Comparison of ENCODE assay signal across 10 mouse cellular contexts in the genomic region with DNA sequence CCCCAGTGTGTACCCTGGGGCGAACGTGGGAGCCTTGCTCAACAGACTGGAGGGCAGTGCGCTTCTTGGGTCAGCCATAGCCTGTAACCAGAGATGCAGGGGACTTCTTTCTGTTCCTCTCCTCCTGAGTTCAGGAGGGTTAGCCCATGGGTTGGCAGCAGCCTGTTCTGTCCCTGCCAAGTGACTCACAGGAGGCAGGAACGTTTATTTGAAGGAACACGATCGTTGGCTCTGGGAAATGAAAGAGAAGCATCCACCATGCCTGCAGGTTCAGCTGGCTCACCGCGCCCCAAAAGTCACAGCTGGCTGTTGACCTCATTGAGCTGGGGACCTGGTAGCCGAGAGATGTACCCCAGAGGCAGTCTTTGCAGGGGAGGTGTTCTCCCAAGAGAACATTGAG.
DNase-seq lines count a peak whose midpoint lies in the region; ATAC-seq and TF ChIP-seq lines count a peak whose summit lies in the region.
"Had no signal": no experiment of that assay in that cellular context is flagged by ENCODE, and none has a peak within 500 bp of the region (broad histone marks: within the 10 kb centered on the region; RNA-seq: fewer than 3 reads in every experiment).

No protein-coding gene starts in this region.

- no peaks in the 10 kb centered on the region for H3K36me3 ChIP-seq in liver, embryonic 11.5 days (ENCODE audit: control insufficient read depth, insufficient read depth, low read length)
- H3K36me3 ChIP-seq in liver, postnatal 0 days (replicated peaks; ENCODE audit: insufficient read depth, low read length) = no peaks in the 10 kb centered on the region
- no peaks in the 10 kb centered on the region for H3K36me3 ChIP-seq in embryonic facial prominence, embryonic 12.5 days
- no peaks in the 10 kb centered on the region for H3K36me3 ChIP-seq in hindbrain, embryonic 13.5 days
- H3K36me3 ChIP-seq: limb, embryonic 12.5 days had no signal

- no peak for TF ChIP-seq EP300 in liver, postnatal 0 days (IDR thresholded peaks at IDR 0.05; ENCODE audit: low read depth)

- 67% methylated on average over 9 of the region's 9 CpGs for WGBS in liver, embryonic 11.5 days
- WGBS in liver, postnatal 0 days (ENCODE audit: insufficient replicate concordance) = 69% methylated on average over 9 of the region's 9 CpGs
- WGBS in embryonic facial prominence, embryonic 12.5 days = 54% methylated on average over 9 of the region's 9 CpGs
- 39% methylated on average over 9 of the region's 9 CpGs for WGBS in hindbrain, embryonic 13.5 days

- H3K27me3 ChIP-seq in liver, embryonic 11.5 days (replicated peaks; ENCODE audit: control insufficient read depth, insufficient read depth, low read length) = peaks cover 11% of the 10 kb centered on the region; the same call in 1 of the 2 replicates
- peaks cover 12% of the 10 kb centered on the region; the same call in 1 of the 2 replicates for H3K27me3 ChIP-seq in liver, postnatal 0 days (ENCODE audit: insufficient read depth, low read length)
- H3K27me3 ChIP-seq in embryonic facial prominence, embryonic 12.5 days = 0 out of 2 replicates have a peak, but pooled peaks cover 4% of the 10 kb centered on the region
- peaks cover 17% of the 10 kb centered on the region for H3K27me3 ChIP-seq in hindbrain, embryonic 13.5 days

- no peak overlapping the region for H3K4me2 ChIP-seq in liver, embryonic 11.5 days
- H3K4me2 ChIP-seq in liver, postnatal 0 days (ENCODE audit: low read depth, low read length) = no peak overlapping the region
- no peak overlapping the region for H3K4me2 ChIP-seq in embryonic facial prominence, embryonic 12.5 days (replicated peaks)
- H3K4me2 ChIP-seq in hindbrain, embryonic 13.5 days = no peak overlapping the region
- H3K4me2 ChIP-seq: limb, embryonic 12.5 days had no signal

- no peak overlapping the region for H3K4me3 ChIP-seq in liver, embryonic 11.5 days (ENCODE audit: low read depth, low read length)
- no peak overlapping the region for H3K4me3 ChIP-seq in liver, postnatal 0 days (ENCODE audit: low read depth, low read length)
- no peak overlapping the region for H3K4me3 ChIP-seq in embryonic facial prominence, embryonic 12.5 days
- H3K4me3 ChIP-seq in hindbrain, embryonic 13.5 days = no peak overlapping the region
- H3K4me3 ChIP-seq: erythroblast, embryonic 14.5 days; limb, embryonic 12.5 days had no signal

- H3K27ac ChIP-seq in liver, embryonic 11.5 days (ENCODE audit: low read depth, low read length) = no peak overlapping the region
- no peak overlapping the region for H3K27ac ChIP-seq in liver, postnatal 0 days (ENCODE audit: low read depth)
- H3K27ac ChIP-seq in embryonic facial prominence, embryonic 12.5 days = no peak overlapping the region
- peak overlapping the region; percentile 86 for H3K27ac ChIP-seq in hindbrain, embryonic 13.5 days

- ATAC-seq in liver, embryonic 11.5 days (replicated peaks; ENCODE audit: low FRiP score) = no peak
- no peak for ATAC-seq in liver, postnatal 0 days
- no peak for ATAC-seq in embryonic facial prominence, embryonic 12.5 days (ENCODE audit: insufficient number of reproducible peaks, insufficient read depth, low FRiP score, low TSS enrichment)
- ATAC-seq in hindbrain, embryonic 13.5 days (ENCODE audit: low FRiP score) = no peak

- no peaks in the 10 kb centered on the region for H3K9me3 ChIP-seq in liver, embryonic 11.5 days (ENCODE audit: control insufficient read depth, low read length)
- H3K9me3 ChIP-seq in liver, postnatal 0 days (ENCODE audit: low read length) = no peaks in the 10 kb centered on the region
- no peaks in the 10 kb centered on the region for H3K9me3 ChIP-seq in embryonic facial prominence, embryonic 12.5 days
- no peaks in the 10 kb centered on the region for H3K9me3 ChIP-seq in hindbrain, embryonic 13.5 days
- H3K9me3 ChIP-seq: limb, embryonic 12.5 days had no signal

- 0 out of 2 replicates have a peak overlapping the region, but pooled peaks have one; percentile 23 for H3K9ac ChIP-seq in liver, embryonic 11.5 days (ENCODE audit: low read depth, low read length)
- H3K9ac ChIP-seq in liver, postnatal 0 days (replicated peaks) = no peak overlapping the region
- 0 out of 2 replicates have a peak overlapping the region, but pooled peaks have one; percentile 3 for H3K9ac ChIP-seq in embryonic facial prominence, embryonic 12.5 days
- 0 out of 2 replicates have a peak overlapping the region, but pooled peaks have one; percentile 31 for H3K9ac ChIP-seq in hindbrain, embryonic 13.5 days

- no peak for DNase-seq in liver, embryonic 11.5 days (ENCODE audit: low spot score)
- no peak for DNase-seq in liver, postnatal 0 days
- peak; percentile 40 for DNase-seq in retina, embryonic 14.5 days (ENCODE audit: low spot score)
- DNase-seq in embryo, embryonic 9.5 days (ENCODE audit: extremely low spot score) = no peak
- DNase-seq in layer of hippocampus, adult 9-11 months = no peak
- no peak for DNase-seq in c-Kit-positive CD71-positive TER-119-positive erythroid progenitor cells, embryonic 14.5 days (ENCODE audit: low spot score)

- no peak for TF ChIP-seq CTCF in liver, postnatal 0 days (IDR thresholded peaks at IDR 0.05; ENCODE audit: low read depth)

- peaks cover 15% of the 10 kb centered on the region for H3K4me1 ChIP-seq in liver, embryonic 11.5 days (replicated peaks; ENCODE audit: control insufficient read depth, insufficient read depth, low read length)
- no peaks in the 10 kb centered on the region for H3K4me1 ChIP-seq in liver, postnatal 0 days (ENCODE audit: insufficient read depth)
- peaks cover 49% of the 10 kb centered on the region for H3K4me1 ChIP-seq in embryonic facial prominence, embryonic 12.5 days
- H3K4me1 ChIP-seq in hindbrain, embryonic 13.5 days (replicated peaks) = peaks cover 63% of the 10 kb centered on the region
